Mouse (Mus musculus) MEL (cell line): Measurements from ENCODE around the gene Ptpn14. TPM values are rescaled to one million over a fixed set of nuclear protein-coding genes. Genes with fewer than 3 reads are reported as not detected.
A peak's percentile ranks its signal among the peaks of the same experiment; 100 is the strongest.

ENCODE experiments used
- DNase-seq: peaks from one replicate; pipeline ENCODE4 v3.0.0; 2011; ENCODE audit warnings: low read depth, low spot score
- H3K27ac ChIP-seq: 2 replicates; pipeline ENCODE4 v1.5.1; 2012; ENCODE audit warnings: low read depth, mild to moderate bottlenecking, control low read depth, low read length, moderate library complexity; ENCODE audit not compliant: control insufficient read depth
- H3K27me3 ChIP-seq, 2 experiments: fragments of 150-350 bp in 1 of 2; sonication (generic) in 1 of 2; 2 replicates each; pipeline ENCODE4 v1.6.1; 2012; ENCODE audit warnings: low read length in 2 of 2, mild to moderate bottlenecking in 2 of 2, improper control_type of control experiment in 1 of 2, moderate library complexity in 1 of 2; ENCODE audit not compliant: insufficient read depth in 2 of 2, control insufficient read depth in 1 of 2
- H3K36me3 ChIP-seq, 2 experiments: 2 replicates each; pipeline ENCODE4 v1.6.1; 2012 to 2014; ENCODE audit warnings: low read length in 2 of 2, improper control_type of control experiment in 1 of 2, inconsistent platforms in 1 of 2, mild to moderate bottlenecking in 1 of 2; ENCODE audit not compliant: insufficient read depth in 2 of 2, control insufficient read depth in 1 of 2
- H3K4me1 ChIP-seq, 2 experiments: fragments of 150-350 bp in 1 of 2; sonication (generic) in 1 of 2; 2 replicates each; pipeline ENCODE4 v1.6.1; 2012; ENCODE audit warnings: low read length in 2 of 2, improper control_type of control experiment in 1 of 2, mild to moderate bottlenecking in 1 of 2; ENCODE audit not compliant: insufficient read depth in 2 of 2, control insufficient read depth in 1 of 2
- H3K4me3 ChIP-seq, 2 experiments: fragments of 150-350 bp in 1 of 2; sonication (generic) in 1 of 2; 2 replicates each; pipeline ENCODE4 v1.5.1; 2012; ENCODE audit warnings: low read depth in 2 of 2, low read length in 2 of 2, mild to moderate bottlenecking in 2 of 2, moderate library complexity in 2 of 2, control low read depth in 1 of 2, improper control_type of control experiment in 1 of 2; ENCODE audit not compliant: control insufficient read depth in 1 of 2, insufficient read depth in 1 of 2
- H3K79me2 ChIP-seq: 2 replicates; pipeline ENCODE4 v1.6.1; 2012; ENCODE audit warnings: mild to moderate bottlenecking, low read length, moderate library complexity; ENCODE audit not compliant: control insufficient read depth, poor library complexity, insufficient read depth
- H3K9ac ChIP-seq: 2 replicates; pipeline ENCODE4 v1.6.1; 2012; ENCODE audit warnings: low read depth, mild to moderate bottlenecking, control low read depth, low read length, moderate library complexity; ENCODE audit not compliant: control insufficient read depth, poor library complexity, severe bottlenecking
- H3K9me3 ChIP-seq: fragments of 150-350 bp; sonication (generic); replicated peaks from 2 replicates; pipeline ENCODE4 v1.6.1; 2012; ENCODE audit warnings: mild to moderate bottlenecking, low read length, improper control_type of control experiment, moderate library complexity; ENCODE audit not compliant: insufficient read depth
- CHD2 ChIP-seq: IDR thresholded peaks from 2 replicates; pipeline ENCODE4 v1.6.1; 2011; ENCODE audit warnings: low read length, improper control_type of control experiment
- CTCF ChIP-seq, 3 experiments: IDR thresholded peaks in 2 of 3; conservative IDR thresholded peaks in 1 of 3; 2 replicates each; pipeline ENCODE4 v1.5.1; 2011 to 2012; ENCODE audit warnings: low read length in 3 of 3, low read depth in 2 of 3, mild to moderate bottlenecking in 2 of 3, improper control_type of control experiment in 1 of 3, inconsistent platforms in 1 of 3, mixed read lengths in 1 of 3, moderate library complexity in 1 of 3; ENCODE audit not compliant: control insufficient read depth in 1 of 3, insufficient read depth in 1 of 3, poor library complexity in 1 of 3, severe bottlenecking in 1 of 3
- E2F4 ChIP-seq: IDR thresholded peaks from 2 replicates; pipeline ENCODE4 v1.6.1; 2011; ENCODE audit warnings: low read depth, low read length, improper control_type of control experiment, borderline replicate concordance
- ELF1 ChIP-seq: IDR thresholded peaks from 2 replicates; pipeline ENCODE4 v1.6.1; 2014; ENCODE audit warnings: low read depth, mild to moderate bottlenecking, inconsistent platforms, low read length, improper control_type of control experiment, moderate library complexity
- EP300 ChIP-seq, 2 experiments: IDR thresholded peaks; 2 replicates each; pipeline ENCODE4 v1.6.1; 2011; ENCODE audit warnings: improper control_type of control experiment in 2 of 2, low read length in 2 of 2, low read depth in 1 of 2, mild to moderate bottlenecking in 1 of 2
- ETS1 ChIP-seq: IDR thresholded peaks from 2 replicates; pipeline ENCODE4 v1.6.1; 2012; ENCODE audit warnings: low read depth, mild to moderate bottlenecking, inconsistent platforms, low read length, improper control_type of control experiment, moderate library complexity
- MAZ ChIP-seq: IDR thresholded peaks from 2 replicates; pipeline ENCODE4 v1.6.1; 2012; ENCODE audit warnings: low read depth, mild to moderate bottlenecking, inconsistent platforms, low read length, improper control_type of control experiment
- MXI1 ChIP-seq: IDR thresholded peaks from 2 replicates; pipeline ENCODE4 v1.6.1; 2011; ENCODE audit warnings: mild to moderate bottlenecking, low read depth, low read length, improper control_type of control experiment
- MYC ChIP-seq: IDR thresholded peaks from 2 replicates; pipeline ENCODE4 v1.6.1; 2011; ENCODE audit warnings: low read depth, mild to moderate bottlenecking, low read length, improper control_type of control experiment, moderate library complexity
- RAD21 ChIP-seq: IDR thresholded peaks from 2 replicates; pipeline ENCODE4 v1.6.1; 2011; ENCODE audit warnings: mild to moderate bottlenecking, low read depth, low read length, improper control_type of control experiment
- RCOR1 ChIP-seq: IDR thresholded peaks from 2 replicates; pipeline ENCODE4 v1.6.1; 2012; ENCODE audit warnings: low read depth, mild to moderate bottlenecking, inconsistent platforms, low read length, improper control_type of control experiment
- SMC3 ChIP-seq: IDR thresholded peaks from 2 replicates; pipeline ENCODE4 v1.6.1; 2011; ENCODE audit warnings: low read depth, low read length, improper control_type of control experiment
- ZC3H11A ChIP-seq: IDR thresholded peaks from 2 replicates; pipeline ENCODE4 v1.6.1; 2012; ENCODE audit warnings: low read depth, mild to moderate bottlenecking, inconsistent platforms, low read length, improper control_type of control experiment
- ZKSCAN1 ChIP-seq: IDR thresholded peaks from 2 replicates; pipeline ENCODE4 v1.6.1; 2012; ENCODE audit warnings: low read depth, mild to moderate bottlenecking, inconsistent platforms, low read length, improper control_type of control experiment, moderate library complexity
- polyA plus RNA-seq, 2 experiments: library from polyadenylated mRNA; stranded (reverse) in 1 of 2; unstranded in 1 of 2; fragments of >175 nt in 1 of 2; fragments of >200 nt in 1 of 2; gene quantifications; 2 replicates each; pipeline versions ENCODE4 v1.2.1 to v1.2.4; 2012; ENCODE audit warnings: low replicate concordance in 2 of 2, low read depth in 1 of 2; ENCODE audit not compliant: insufficient read length in 2 of 2, insufficient read depth in 1 of 2, missing spikeins in 1 of 2
- total RNA-seq: library from RNA; depleted of rRNA; stranded (reverse); fragments of 300-350 nt; gene quantifications from 2 replicates; pipeline ENCODE4 v1.2.3, GENCODE M21; 2012

Ptpn14 gene
- total and polyA plus RNA-seq, 3 experiments: 0.62 to 1.0 TPM; not detected in 1

DNA sequence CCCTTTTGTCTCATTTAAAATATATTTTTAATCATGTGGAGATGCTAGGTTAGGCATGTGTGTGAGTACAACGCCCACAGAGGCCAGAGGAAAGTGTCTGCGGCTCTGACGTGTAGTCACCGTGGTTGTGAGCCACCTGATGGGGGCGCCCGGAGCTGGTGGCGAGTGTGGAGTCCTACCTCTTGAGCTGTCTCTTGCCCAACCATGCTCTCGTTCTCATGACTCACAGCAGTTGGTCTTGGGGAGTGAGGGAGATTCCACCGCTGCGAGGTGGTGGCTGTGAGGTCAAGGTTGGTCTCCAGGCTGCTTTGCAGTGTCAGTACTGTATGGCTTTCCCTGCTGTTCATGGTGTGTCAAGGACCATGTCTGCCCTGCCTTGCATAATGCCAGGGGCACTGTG, 140.0 kb downstream of the Ptpn14 start:
- TF ChIP-seq ZC3H11A: no peak
- TF ChIP-seq SMC3: peak; percentile 40
- peak; percentile 23 for TF ChIP-seq RAD21
- TF ChIP-seq ZKSCAN1: no peak
- TF ChIP-seq MXI1: peak; percentile 55; the same call in 1 of the 2 replicates
- peak; percentile 37 to 67 (median 62); a peak in 5 of 6 replicates for TF ChIP-seq CTCF (IDR thresholded peaks at IDR 0.05 in 2 of 3, conservative IDR thresholded peaks at IDR 0.05 in 1 of 3; ENCODE audit: control insufficient read depth in 1 of 3, insufficient read depth in 1 of 3, low read depth in 2 of 3, low read length in 3 of 3, poor library complexity in 1 of 3, severe bottlenecking in 1 of 3)
- TF ChIP-seq CHD2: no peak
- no peak for TF ChIP-seq MYC
- TF ChIP-seq E2F4: no peak
- TF ChIP-seq RCOR1: no peak
- TF ChIP-seq MAZ: peak; percentile 24; the same call in 1 of the 2 replicates
- TF ChIP-seq ETS1: peak; percentile 43; the same call in 1 of the 2 replicates
- H3K9ac ChIP-seq: peak overlapping the region; percentile 50

DNA sequence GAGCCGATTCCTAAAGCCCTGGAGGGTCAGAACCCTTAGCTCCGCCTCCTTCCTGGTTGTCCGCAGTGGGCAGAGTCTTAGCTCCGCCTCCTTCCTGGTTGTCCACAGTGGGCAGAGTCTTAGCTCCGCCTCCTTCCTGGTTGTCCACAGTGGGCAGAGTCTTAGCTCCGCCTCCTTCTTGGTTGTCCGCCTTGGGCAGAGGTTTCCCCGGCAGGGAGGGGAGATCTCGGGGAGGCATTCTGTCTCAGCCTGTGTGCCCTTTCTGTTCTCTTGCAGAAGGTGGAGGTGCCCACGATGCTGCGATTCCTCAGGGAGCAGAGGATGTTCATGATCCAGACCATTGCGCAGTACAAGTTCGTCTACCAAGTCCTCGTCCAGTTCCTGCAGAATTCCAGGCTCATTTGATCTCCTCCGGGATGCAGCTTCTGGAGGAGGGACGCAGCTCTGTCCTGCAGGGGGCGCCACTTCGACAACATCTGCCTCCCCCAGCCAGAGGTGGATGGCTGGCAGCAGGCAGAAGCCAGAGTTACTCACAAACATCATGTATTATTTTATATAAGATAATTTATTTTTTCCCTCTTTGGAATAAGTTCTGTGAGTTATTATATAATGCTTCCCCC, 141.7 kb downstream of the Ptpn14 start:
- peaks cover 5 to 15% of the 10 kb centered on the region in 2 experiments for H3K4me1 ChIP-seq
- DNase-seq: peak; percentile 57
- no peak overlapping the region for H3K27ac ChIP-seq

More for the DNA sequence above, 140.0 kb downstream of the Ptpn14 start:
- H3K27me3 ChIP-seq: no peaks in the 10 kb centered on the region
- DNase-seq: peak; percentile 82
- peak overlapping the region; percentile 70 for H3K27ac ChIP-seq
- peaks cover 0 to 9% of the 10 kb centered on the region in 2 experiments; a peak in 2 of 4 replicates for H3K36me3 ChIP-seq
- peaks cover 5 to 15% of the 10 kb centered on the region in 2 experiments for H3K4me1 ChIP-seq
- peak overlapping the region; percentile 45 to 61 for H3K4me3 ChIP-seq
- no peaks in the 10 kb centered on the region for H3K9me3 ChIP-seq
- H3K79me2 ChIP-seq: no peaks in the 10 kb centered on the region

More for the DNA sequence above, 141.7 kb downstream of the Ptpn14 start:
- no peaks in the 10 kb centered on the region for H3K79me2 ChIP-seq
- H3K9ac ChIP-seq: peak overlapping the region; percentile 11; the same call in 1 of the 2 replicates
- TF ChIP-seq ELF1: peak; percentile 57
- TF ChIP-seq MAZ: no peak
- TF ChIP-seq EP300 (IDR thresholded peaks at IDR 0.05; ENCODE audit: low read depth in 1 of 2, low read length in 2 of 2): no peak
- no peak for TF ChIP-seq ETS1
- TF ChIP-seq CTCF (IDR thresholded peaks at IDR 0.05 in 2 of 3, conservative IDR thresholded peaks at IDR 0.05 in 1 of 3; ENCODE audit: control insufficient read depth in 1 of 3, insufficient read depth in 1 of 3, low read depth in 2 of 3, low read length in 3 of 3, poor library complexity in 1 of 3, severe bottlenecking in 1 of 3): peak; percentile 58 to 85 (median 63)
- TF ChIP-seq ZKSCAN1: no peak
- H3K36me3 ChIP-seq: peaks cover 0 to 9% of the 10 kb centered on the region in 2 experiments; a peak in 2 of 4 replicates
- no peaks in the 10 kb centered on the region for H3K9me3 ChIP-seq
- H3K27me3 ChIP-seq: no peaks in the 10 kb centered on the region
- peak overlapping the region; percentile 30 to 79 for H3K4me3 ChIP-seq
